Mouse (Mus musculus) heart, embryonic 16.5 days (tissue): ENCODE measurements around the gene Akr1b8. TPM values are rescaled to one million over a fixed set of nuclear protein-coding genes. Genes with fewer than 3 reads are reported as not detected.
"Not testable (repeated sequence)": the region's sequence is repeated elsewhere in the genome, so short reads cannot be mapped to it uniquely, and the experiment has no call there.

Experiments
- ATAC-seq: fragments of 200-750 bp; cut with Nextera tagmentation; replicated peaks from 2 replicates; pipeline ENCODE4 v1.8.0; 2017; ENCODE audit warnings: moderate number of reproducible peaks; ENCODE audit not compliant: insufficient read depth, low FRiP score; ENCODE audit errors: extremely low read depth
- H3K27ac ChIP-seq: fragments of 300-500 bp; sonication (generic); 2 replicates; pipeline ENCODE4 v1.5.1; 2014; ENCODE audit warnings: mild to moderate bottlenecking, low read length, control low read depth, moderate library complexity
- H3K27me3 ChIP-seq: fragments of 300-500 bp; sonication (generic); 2 replicates; pipeline ENCODE4 v1.6.1; 2014; ENCODE audit warnings: low read length, mixed read lengths; ENCODE audit not compliant: control insufficient read depth, insufficient read depth
- H3K36me3 ChIP-seq: fragments of 300-500 bp; sonication (generic); 2 replicates; pipeline ENCODE4 v1.6.1; 2014; ENCODE audit not compliant: control insufficient read depth, insufficient read depth
- H3K4me1 ChIP-seq: fragments of 300-500 bp; sonication (generic); 2 replicates; pipeline ENCODE4 v1.6.1; 2014; ENCODE audit warnings: low read length, mixed read lengths; ENCODE audit not compliant: control insufficient read depth, insufficient read depth
- H3K4me2 ChIP-seq: fragments of 300-500 bp; sonication (generic); 2 replicates; pipeline ENCODE4 v1.6.1; 2014; ENCODE audit warnings: low read depth, mild to moderate bottlenecking, control low read depth, low read length
- H3K4me3 ChIP-seq: fragments of 300-500 bp; sonication (generic); 2 replicates; pipeline ENCODE4 v1.5.1; 2014; ENCODE audit warnings: mild to moderate bottlenecking, control low read depth, low read length
- H3K9ac ChIP-seq: fragments of 300-500 bp; sonication (generic); 2 replicates; pipeline ENCODE4 v1.6.1; 2014; ENCODE audit warnings: low read length, control low read depth
- H3K9me3 ChIP-seq: fragments of 300-500 bp; sonication (generic); replicated peaks from 2 replicates; pipeline ENCODE4 v1.6.1; 2016; ENCODE audit warnings: low read length; ENCODE audit not compliant: control insufficient read depth
- WGBS: fragments of 180-500 bp; shearing (Covaris S2); extraction: QIAGEN DNeasy Blood & Tissue Kit; methylation state at CpG from one replicate; pipeline ENCODE4 v1.1.7; 2014; 5-methylcytosine and 5-hydroxymethylcytosine counted together
- polyA plus RNA-seq: library from polyadenylated mRNA; unstranded; fragments of >200 nt; fragmentation: Nextera tagmentation; extraction: Ambion mirVana; gene quantifications from 2 replicates; pipeline ENCODE4 v1.2.1, GENCODE M21; 2015

The Akr1b8 gene
- polyA plus RNA-seq, 1 experiment from 2014 or later, result 7.2 TPM

DNA sequence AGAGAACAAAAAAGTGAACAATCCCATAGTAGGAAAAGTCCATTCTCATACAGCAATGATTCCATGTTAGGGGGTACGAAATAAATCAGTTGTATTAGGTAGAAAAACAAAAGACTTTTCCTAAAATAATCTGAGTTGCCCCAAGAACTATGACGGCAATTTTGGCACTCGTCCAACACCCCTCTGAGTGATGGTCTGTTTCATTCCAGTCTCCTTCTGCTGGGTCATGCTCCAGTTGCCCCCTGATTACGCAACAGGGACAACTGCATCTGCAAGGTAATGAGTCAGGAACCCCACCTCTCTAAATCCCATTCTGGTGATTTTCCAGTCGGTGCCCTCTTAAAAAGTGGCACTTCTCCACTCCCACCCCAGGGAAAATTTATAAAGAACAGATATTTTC is 35.7 kb upstream of the Akr1b8 start:
- Histone ChIP-seq H3K27ac (peak overlapping the region; percentile 90), H3K4me3 (peak overlapping the region; percentile 84), H3K9ac (peak overlapping the region; percentile 77), H3K4me2 (peak overlapping the region; percentile 69), H3K36me3 (no peaks in the 10 kb centered on the region), H3K4me1 (peaks cover 18% of the 10 kb centered on the region), H3K27me3 (no peaks in the 10 kb centered on the region), H3K9me3 (peaks cover 3% of the 10 kb centered on the region; the same call in 1 of the 2 replicates)
- ATAC-seq, result no peak
- 17% methylated on average over 5 of the region's 5 CpGs for WGBS

GRCm38 (mm10) chr6:34318636-34319035 is 35.3 kb upstream of the Akr1b8 start:
- 54% methylated on average over 6 of the region's 6 CpGs for WGBS
- H3K9me3 ChIP-seq, result peaks cover 3% of the 10 kb centered on the region; the same call in 1 of the 2 replicates
- ATAC-seq, result no peak
- H3K36me3 ChIP-seq, result no peaks in the 10 kb centered on the region
- no peaks in the 10 kb centered on the region for H3K27me3 ChIP-seq
- H3K4me3 ChIP-seq, result no peak overlapping the region
- peaks cover 18% of the 10 kb centered on the region for H3K4me1 ChIP-seq
- H3K9ac ChIP-seq, result no peak overlapping the region
- H3K4me2 ChIP-seq, result no peak overlapping the region
- H3K27ac ChIP-seq, result no peak overlapping the region

GRCm38 (mm10) chr6:34322121-34322520 is 31.8 kb upstream of the Akr1b8 start:
- H3K9me3 ChIP-seq, result peaks cover 3% of the 10 kb centered on the region; the same call in 1 of the 2 replicates
- no peak overlapping the region for H3K27ac ChIP-seq
- ATAC-seq, result no peak
- 91% methylated on average over 7 of the region's 7 CpGs for WGBS
- no peaks in the 10 kb centered on the region for H3K27me3 ChIP-seq
- no peak overlapping the region for H3K4me3 ChIP-seq
- H3K9ac ChIP-seq, result no peak overlapping the region
- H3K4me1 ChIP-seq, result peaks cover 4% of the 10 kb centered on the region
- H3K36me3 ChIP-seq, result no peaks in the 10 kb centered on the region
- H3K4me2 ChIP-seq, result no peak overlapping the region

GRCm38 (mm10) chr6:34331379-34331778 is 22.5 kb upstream of the Akr1b8 start:
- no peak overlapping the region for H3K27ac ChIP-seq
- H3K9me3 ChIP-seq, result no peaks in the 10 kb centered on the region
- no peak for ATAC-seq
- no peaks in the 10 kb centered on the region for H3K4me1 ChIP-seq
- no peak overlapping the region for H3K4me2 ChIP-seq
- no peak overlapping the region for H3K4me3 ChIP-seq
- WGBS, result 49% methylated on average over 5 of the region's 5 CpGs
- H3K9ac ChIP-seq, result no peak overlapping the region
- no peaks in the 10 kb centered on the region for H3K27me3 ChIP-seq
- no peaks in the 10 kb centered on the region for H3K36me3 ChIP-seq

DNA sequence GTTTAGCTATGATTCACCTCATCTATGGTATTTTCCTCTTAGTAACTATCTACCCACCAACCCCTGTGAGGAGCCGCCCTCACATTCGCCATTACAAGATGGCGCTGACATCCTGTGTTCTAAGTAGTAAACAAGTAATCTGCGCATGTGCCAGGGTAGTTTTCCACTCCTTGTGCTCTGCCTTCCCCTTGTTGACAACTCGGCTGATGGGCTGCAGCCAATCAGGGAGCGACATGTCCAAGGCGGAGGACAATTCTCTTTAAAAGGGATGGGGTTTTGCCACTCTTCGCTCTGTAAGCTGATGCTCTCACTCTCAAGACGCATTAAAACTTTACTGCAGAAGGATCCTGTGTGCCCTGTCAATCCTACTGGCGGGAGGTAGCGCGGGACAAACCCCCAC is 22.1 kb upstream of the Akr1b8 start:
- ATAC-seq, H3K4me3 ChIP-seq, H3K4me1 ChIP-seq, H3K9me3 ChIP-seq, H3K9ac ChIP-seq, H3K36me3 ChIP-seq, H3K27ac ChIP-seq, H3K27me3 ChIP-seq, H3K4me2 ChIP-seq: not testable (repeated sequence)
- WGBS, result 79% methylated on average over 12 of the region's 12 CpGs

DNA sequence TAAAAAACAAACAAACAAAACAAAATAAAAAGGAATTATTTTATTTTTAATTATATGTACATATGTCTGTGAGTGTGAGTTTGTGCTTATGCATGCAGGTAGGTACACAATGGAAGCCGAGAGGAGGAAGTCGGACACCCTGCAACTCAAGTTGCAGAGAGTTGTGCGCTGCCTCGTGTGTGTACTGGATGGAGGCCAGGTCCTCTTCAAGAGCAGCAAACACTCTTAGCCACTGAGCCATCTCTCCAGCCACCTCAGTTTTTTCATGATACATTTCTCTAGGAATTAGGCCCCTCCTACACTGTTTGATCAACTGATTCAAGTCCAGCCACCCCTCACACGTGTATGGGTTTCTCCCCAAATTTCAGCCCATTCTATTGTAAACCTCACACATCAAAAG is 19.2 kb upstream of the Akr1b8 start:
- Histone ChIP-seq H3K27me3 (no peaks in the 10 kb centered on the region), H3K27ac (no peak overlapping the region), H3K4me2 (no peak overlapping the region), H3K9me3 (no peaks in the 10 kb centered on the region), H3K36me3 (no peaks in the 10 kb centered on the region), H3K4me1 (no peaks in the 10 kb centered on the region), H3K9ac (no peak overlapping the region), H3K4me3 (no peak overlapping the region)
- ATAC-seq, result no peak
- WGBS, result 64% methylated on average over 5 of the region's 5 CpGs

- Histone ChIP-seq H3K9me3 (peaks cover 4% of the 10 kb centered on the region; the same call in 1 of the 2 replicates), H3K4me2 (no peak overlapping the region), H3K4me1 (peaks cover 4% of the 10 kb centered on the region; the same call in 1 of the 2 replicates), H3K4me3 (no peak overlapping the region), H3K9ac (no peak overlapping the region), H3K27me3 (no peaks in the 10 kb centered on the region), H3K36me3 (no peaks in the 10 kb centered on the region), H3K27ac (no peak overlapping the region)
- whole genome bisulfite sequencing, result 76% methylated on average over 2 of the region's 2 CpGs
- no peak for ATAC-seq
Measured at GRCm38 (mm10) chr6:34337799-34338198, 16.1 kb upstream of the Akr1b8 start.

DNA sequence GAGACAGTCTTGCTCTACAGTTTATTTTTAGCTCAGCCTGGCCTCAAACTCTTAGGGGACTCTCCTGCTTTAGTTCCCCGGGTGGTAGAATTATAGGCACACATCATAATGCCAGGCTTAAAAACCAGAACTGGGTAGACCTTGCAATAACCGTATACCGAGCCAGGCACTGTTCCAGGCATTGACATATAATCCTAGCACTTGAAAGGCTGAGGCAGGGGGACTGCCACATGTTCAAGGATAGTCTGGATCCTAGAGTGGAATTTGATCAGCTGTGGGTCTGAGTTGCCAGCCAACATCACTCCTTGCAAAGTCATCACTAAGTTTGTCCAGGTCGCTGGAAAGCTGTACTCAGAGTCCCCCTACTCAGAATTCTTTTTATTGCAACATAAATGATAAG is 11.9 kb upstream of the Akr1b8 start:
- Histone ChIP-seq H3K36me3 (no peaks in the 10 kb centered on the region), H3K4me3 (no peak overlapping the region), H3K9me3 (peaks cover 4% of the 10 kb centered on the region; the same call in 1 of the 2 replicates), H3K9ac (no peak overlapping the region), H3K4me1 (peaks cover 15% of the 10 kb centered on the region), H3K4me2 (no peak overlapping the region), H3K27me3 (no peaks in the 10 kb centered on the region), H3K27ac (no peak overlapping the region)
- ATAC-seq, result no peak
- 60% methylated on average over 4 of the region's 4 CpGs for WGBS

DNA sequence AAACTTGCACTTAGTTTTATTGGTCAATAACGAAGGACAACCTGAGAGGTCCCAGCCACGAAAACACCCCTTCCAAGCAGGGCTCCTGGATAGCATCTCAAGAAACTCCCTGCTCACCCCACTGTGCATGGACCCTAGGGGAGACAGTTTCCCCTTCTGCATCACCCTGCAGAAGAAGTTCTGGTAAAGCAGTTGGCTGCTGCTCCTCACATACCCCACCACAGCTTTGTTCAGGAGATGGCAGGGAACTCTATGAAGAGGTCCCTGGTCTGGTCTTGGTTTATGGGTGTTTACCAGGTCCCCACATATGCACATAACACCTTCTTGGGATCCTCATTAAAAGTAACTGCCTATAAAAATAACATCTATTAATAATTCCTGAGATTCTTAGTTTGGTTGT is 11.4 kb upstream of the Akr1b8 start:
- peaks cover 15% of the 10 kb centered on the region for H3K4me1 ChIP-seq
- peaks cover 4% of the 10 kb centered on the region; the same call in 1 of the 2 replicates for H3K9me3 ChIP-seq
- no peak overlapping the region for H3K4me2 ChIP-seq
- H3K36me3 ChIP-seq, result no peaks in the 10 kb centered on the region
- H3K9ac ChIP-seq, result no peak overlapping the region
- no peak overlapping the region for H3K27ac ChIP-seq
- no peak overlapping the region for H3K4me3 ChIP-seq
- 85% methylated on average over 2 of the region's 2 CpGs for WGBS
- no peak for ATAC-seq
- H3K27me3 ChIP-seq, result no peaks in the 10 kb centered on the region
